Mouse (Mus musculus): ENCODE results near the gene Wdr86.
"Not testable (repeated sequence)": the region's sequence is repeated elsewhere in the genome, so short reads cannot be mapped to it uniquely, and the experiment has no call there.

The Wdr86 gene

DNA sequence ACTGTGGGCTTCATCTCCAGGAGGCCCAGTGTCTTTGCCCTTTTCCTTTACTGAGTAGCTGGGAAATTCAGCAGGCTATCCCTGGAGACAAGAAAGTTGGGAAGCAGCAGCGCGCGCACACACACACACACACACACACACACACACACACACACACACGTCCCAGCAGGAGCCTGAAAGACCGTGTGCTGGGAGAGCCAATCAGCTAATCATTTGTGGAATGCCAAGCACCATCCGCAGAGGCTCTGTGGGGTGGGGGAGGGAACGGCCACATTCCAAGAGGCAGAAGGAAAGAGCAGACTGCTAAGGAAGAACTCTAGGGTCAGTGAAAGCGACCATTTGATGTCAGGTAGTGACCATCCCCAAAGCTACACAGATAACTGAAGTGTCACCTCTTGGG, 2.6 kb upstream of the Wdr86 start:
- DNase-seq (ENCODE audit: low read depth, low spot score) = no peak

DNA sequence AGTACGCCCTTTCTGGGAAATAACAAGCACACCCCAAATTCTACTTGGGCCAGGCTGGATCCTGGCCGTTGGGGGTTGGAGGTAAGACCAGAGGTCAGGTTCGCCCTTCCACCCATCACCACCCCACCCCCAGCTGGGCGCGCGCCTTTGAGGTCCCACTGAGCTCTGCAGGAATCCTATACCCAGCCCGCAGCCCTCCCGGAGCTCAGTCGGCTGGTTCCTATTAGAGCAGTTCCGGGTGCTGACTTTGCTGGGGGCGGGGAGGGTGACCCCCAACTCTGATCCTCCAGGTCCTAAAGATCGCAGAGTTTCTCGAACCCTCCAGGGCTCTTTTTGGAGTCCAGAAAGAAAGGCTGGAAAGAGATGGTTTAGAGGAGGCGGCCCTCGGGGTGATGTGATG, 459 bp upstream of the Wdr86 start:
- DNase-seq (ENCODE audit: low read depth, low spot score) = no peak

DNA sequence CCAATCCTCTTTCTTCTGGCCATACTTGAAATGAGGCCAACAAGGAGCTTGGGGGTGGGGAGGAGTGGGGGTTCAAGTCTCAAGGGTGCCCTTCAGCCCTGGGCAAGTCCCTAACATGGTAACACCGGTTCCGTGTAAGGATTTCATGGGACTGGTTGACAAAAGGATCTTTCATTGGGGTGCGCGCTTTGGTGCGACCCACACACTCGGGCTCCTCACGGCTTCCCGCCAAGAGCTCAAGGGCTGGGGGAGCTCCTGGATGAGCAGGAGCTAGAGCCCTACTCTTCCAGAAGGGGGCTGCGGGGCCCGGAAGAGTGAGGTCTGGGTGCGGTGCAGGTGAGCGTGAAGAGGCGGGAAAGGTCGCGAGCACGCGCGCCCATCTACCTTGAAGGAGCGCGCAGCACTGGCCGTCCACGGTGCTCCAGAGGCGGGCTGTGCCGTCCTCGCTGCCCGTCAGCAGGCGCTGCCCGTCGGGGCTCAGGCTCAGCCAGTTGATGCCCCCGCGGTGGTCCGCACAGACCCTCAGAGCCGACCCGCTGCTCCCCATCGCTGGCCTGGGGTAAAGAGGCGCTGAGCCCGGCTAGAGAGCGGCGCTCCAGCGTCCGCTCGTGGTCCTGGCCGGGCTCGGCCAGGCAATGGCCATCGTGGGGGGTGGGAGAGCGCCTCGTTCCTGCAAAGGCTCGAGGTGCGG, 585 bp downstream of the Wdr86 start:
- no peak for DNase-seq (ENCODE audit: low read depth, low spot score)

DNA sequence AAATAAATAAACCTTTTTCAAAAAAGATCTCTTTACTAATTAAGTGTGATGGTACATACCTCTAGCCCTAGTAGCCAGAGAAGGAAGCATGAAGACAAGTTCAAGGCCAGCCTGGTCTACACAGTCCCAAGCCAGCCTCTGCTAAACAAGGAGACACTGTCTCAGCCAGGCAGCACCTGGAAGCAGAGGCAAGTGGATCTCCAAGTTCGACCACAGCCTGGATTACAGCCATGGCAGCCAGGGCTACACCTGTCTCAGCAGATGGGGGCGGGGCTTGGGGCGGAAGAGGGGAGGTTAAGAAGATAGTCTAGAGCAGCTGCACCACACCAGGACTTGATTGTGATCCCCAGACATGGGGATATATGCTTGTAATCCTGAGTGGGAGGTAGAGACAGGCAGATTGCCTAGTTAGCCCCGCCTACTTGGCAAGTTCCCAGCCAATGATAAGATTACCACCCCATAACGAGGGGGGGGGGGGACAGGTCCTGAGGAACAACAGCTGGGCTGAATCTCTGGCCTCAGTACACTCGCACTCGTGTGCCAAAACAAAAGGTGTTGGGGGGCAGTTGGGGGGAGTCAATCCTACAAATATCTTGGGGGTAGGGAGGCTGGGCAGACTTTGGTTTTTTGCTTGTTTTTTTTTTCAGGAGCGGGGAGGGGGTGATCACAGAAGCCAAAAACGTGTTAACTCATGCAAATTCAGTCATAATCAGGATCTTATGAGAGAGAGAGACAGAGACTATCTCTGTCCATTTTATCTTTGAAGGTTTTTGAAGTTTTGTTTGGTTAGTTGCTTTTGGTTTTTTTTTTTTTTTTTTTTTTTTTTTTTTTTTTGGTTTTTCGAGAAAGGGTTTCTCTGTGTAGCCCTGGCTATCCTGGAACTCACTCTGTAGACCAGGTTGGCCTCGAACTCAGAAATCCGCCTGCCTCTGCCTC, 3.4 kb downstream of the Wdr86 start:
- no peak for DNase-seq (ENCODE audit: low read depth, low spot score)

DNA sequence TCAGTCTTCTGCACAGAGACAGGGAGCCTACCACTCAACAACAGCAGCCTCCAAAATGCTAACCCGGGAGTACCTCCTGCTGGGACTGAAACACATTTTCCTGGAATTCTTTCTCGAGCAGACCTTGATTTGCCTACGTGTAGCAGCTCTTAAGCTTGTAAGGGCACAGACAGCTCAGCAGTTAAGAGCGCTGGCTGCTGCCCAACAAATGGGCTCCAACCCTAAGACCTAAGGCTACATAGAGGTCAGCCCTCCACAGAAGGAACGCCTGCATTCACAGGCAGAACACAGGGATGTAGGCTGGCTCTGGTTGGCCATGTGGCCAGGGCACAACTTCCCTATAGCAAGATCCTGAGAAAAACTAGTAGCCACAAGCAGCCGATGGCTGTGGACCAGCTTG, 4.6 kb downstream of the Wdr86 start:
- no peak for DNase-seq (ENCODE audit: low read depth, low spot score)

DNA sequence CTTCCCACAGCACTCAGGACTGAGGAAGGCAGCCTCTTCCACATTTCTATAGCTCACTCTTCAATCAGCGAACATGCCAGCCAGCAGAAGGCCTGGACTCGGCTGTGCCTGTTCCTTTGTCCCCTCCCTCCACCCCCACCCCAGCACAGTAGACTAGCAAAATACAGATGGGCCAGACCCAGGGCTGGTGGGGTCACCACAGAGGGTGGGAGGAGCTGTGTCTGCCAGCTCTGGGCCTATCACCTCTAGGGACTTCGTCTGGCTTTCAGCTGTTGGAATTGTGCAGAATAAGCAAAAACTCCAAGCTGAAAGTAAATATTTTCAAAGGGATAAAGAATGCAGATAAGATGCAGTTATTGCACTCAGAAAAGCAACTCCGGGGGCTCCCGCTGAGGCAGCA, 5.7 kb downstream of the Wdr86 start:
- DNase-seq (ENCODE audit: low read depth, low spot score) = no peak

DNA sequence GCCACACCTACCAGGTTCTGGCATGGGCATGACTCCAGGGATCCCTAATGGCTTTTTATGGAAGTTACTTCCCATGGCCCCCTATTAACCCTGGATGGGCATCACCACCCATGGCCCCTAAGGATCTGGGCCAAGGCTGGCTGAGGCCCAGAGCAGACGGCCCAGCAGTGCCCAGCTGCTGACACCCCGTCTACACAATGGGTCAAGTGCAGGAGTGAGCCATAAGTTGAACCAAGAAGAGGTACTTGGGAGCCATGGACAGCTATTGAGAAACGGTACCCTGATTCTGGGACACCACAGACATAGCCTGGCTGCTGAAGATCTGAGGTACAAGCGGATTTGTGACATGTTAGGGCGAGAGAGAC, 6.3 kb downstream of the Wdr86 start:
- no peak for DNase-seq (ENCODE audit: low read depth, low spot score)

DNA sequence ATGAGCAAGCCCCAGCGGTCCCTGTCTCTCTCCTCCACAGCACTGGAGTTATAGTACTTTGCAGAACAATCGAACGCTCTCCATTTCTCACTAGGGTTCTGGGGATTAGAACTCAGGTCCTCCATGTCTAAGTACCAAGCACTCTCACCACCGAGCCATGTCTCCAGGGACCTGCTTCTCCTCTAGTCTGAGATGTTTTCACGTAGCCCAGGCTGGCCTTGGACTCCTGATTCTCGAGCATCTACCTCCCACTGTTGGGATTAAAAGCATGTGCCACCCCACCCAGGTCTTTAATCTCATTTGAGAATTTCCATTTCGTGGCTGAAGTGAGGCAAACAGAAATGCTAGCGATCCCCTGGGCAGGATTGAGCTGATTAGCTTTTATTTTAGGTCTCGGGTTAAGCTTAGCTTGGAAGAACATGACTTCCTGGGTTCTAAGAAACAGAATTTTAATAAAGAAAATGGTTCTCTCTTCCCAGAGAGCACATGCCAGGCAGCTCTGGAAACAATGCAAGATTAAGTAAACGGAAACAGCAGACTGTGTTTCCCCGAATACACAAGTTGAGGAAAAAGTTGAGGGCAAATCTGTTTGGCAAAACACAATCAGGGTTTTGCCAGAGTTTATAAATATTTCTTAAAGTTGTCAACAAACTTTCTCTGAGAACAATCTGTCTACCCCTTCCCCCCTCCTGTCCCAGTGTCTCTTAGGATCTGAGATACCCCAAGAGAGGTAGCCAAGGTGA, 6.8 kb downstream of the Wdr86 start:
- no peak for DNase-seq (ENCODE audit: low read depth, low spot score)

DNA sequence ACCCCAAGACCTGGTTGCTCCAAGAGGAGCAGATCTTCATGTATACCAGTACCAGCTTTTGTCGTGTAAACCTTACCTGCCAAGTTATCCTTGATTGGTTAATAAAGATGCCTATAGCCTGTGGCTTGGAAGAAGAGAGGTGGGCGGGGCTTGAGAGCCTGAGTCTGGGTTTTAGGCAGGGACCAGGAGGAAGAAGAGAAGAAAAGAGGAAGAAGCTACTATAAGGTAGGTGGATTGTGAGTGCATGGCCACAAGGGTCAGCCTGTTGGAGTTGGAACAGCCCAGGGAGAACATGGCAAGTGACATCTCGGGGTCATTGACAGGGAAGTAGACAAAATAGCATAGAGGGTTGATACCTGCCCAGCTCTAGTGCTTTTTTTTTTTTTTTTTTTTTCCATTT, 10.7 kb downstream of the Wdr86 start:
- no peak for DNase-seq (ENCODE audit: low read depth, low spot score)

DNA sequence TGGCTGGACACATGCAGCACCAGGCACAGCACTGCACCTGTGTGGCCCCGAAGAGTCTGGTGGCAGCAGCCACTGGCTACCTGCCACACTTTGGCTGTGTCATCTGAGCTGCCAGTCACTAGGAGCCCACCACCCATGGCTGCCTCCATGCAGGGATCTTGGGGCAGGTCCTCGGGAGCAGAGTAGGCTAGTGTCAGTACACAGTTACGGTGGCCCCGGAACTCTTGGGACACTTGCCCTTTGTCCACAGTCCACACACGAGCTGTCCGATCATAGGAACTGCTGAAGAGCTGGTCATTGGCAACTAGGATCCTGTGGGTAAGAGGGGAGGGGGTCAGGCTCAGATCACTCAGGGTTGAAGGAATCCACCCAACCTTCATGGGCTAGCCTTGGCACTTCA, 12.5 kb downstream of the Wdr86 start:
- no peak for DNase-seq (ENCODE audit: low read depth, low spot score)

DNA sequence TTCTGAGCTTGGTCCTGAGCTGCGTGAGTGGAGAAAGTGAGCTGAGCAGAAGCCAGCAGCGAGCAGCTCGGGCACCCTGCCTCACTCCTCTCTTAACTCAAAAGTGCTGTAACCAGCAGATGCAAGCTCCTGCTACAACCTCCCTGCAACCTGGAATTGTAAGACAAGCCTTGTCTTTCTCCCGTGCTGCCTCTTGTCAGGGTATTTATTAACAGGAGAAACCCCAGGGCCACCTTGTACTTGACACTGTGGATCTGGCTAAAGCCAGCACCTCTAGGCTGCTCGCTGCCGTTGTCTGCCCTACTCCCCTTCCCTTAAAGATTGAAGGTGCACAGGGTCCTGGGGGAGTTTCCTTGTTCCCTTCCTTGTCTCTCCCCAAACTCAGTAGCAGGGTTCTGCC, 16.5 kb downstream of the Wdr86 start:
- DNase-seq (ENCODE audit: low read depth, low spot score) = no peak

DNA sequence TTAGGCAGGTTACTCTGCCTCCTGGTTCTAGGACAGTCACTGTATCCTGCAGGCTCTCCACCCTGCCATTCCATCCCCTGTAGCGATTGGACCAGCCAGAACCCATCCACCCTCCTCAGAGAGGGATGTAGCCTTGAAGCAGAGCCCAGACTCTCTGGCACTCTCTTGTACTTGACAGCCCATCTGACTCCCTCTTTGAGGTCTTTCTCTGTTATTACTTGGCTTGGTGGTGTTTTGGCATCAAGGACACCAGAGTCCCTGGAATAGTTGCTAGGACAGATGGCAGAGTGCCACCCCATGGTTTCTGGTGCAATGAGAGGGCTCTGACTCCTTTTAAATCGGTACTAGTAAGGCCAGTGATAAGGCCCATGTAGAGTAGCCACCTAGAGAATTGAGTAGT, 17.3 kb downstream of the Wdr86 start:
- peak; percentile 34 for DNase-seq (ENCODE audit: low read depth, low spot score)

DNA sequence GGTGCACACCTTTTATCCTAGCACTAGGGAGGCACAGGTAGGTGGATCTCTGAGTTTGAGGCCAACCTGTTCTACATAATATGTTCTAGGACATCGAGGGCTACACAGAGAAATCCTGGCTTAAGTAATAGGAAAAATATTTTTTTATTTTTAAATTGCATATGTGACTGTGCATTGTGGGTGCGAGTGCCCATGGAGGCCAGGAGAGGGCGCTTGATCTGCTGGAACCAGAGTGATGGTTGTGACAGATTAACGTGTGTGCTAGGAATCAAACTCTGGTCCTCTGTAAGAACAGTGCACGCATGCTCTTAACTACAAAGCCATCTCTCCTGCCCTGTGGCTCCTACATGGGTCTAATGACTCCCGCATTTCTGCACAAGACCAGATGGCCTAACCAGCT, 18.9 kb downstream of the Wdr86 start:
- DNase-seq (ENCODE audit: low read depth, low spot score) = no peak

DNA sequence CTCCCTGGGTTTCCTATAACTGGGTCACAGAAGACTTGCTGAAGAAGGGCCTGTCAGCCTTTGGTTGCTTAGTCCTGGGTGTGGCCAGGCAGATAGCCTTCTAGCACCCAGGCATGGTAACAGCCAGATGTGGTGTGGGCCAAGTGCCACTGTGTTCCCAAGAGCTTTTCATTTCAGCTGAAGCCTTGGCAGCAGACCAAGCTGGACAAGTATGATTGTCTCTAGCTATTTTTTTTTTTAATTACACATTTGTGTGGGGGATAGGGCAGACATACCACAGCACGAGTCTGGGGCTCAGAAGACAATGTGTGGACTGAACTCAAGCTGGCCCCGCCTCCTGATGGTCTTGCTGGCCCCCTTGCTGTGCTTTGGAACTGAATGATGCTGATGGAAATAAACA, 20.6 kb downstream of the Wdr86 start:
- no peak for DNase-seq (ENCODE audit: low read depth, low spot score)

DNA sequence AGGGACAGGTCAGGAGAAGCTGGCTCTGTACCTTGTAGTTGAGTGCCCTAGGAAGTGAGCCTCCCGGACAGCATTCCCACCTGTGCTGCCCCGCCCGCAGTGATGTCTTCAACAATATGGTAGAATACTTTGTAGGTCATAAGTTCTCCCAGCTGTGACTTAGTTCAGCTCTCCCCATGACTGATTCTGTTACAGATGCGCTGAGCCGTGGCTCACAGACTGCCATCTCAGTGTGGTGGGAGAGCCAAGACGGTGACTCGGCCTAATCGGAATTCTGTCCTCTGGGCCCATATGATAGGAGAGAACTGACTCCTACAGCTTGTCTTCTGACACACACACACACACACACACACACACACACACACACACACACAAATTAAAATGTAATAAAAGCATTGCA, 25.9 kb downstream of the Wdr86 start:
- no peak for DNase-seq (ENCODE audit: low read depth, low spot score)

DNA sequence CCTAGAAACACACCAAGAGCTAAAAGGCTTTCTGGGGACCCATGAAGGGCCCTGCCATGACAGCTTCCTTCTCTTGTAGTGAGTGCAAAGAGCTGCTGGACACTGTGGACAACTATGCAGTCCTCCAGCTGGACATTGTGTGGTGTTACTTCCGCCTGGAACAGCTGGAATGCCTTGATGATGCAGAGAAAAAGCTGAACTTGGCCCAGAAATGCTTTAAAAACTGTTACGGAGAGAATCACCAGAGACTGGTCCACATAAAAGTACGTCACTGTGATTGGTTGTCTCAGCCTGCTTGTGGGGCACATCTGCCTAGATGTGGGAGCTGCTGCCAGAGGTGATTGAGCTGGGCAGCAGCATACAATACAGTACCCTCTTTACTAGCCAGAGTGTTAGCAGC, 29.3 kb downstream of the Wdr86 start:
- DNase-seq (ENCODE audit: low read depth, low spot score) = no peak

DNA sequence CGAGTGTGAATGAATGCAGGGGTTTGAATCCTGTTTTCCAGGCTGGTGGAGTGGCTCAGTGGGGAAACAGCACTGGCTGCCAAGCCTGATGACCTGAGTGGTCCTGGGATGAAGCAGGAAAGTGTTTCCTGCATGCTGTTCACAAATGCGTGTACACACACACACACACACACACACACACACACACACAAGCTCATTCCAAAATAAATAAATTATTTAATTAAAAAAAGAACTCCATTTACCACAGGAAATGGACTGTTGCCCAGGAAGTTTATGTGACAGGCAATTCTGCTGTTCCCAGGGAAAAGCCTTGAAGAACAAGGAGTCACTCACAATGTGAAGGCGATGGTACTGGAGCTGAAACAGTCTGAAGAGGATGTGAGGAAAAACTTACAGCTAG, 33.8 kb downstream of the Wdr86 start:
- no peak for DNase-seq (ENCODE audit: low read depth, low spot score)

DNA sequence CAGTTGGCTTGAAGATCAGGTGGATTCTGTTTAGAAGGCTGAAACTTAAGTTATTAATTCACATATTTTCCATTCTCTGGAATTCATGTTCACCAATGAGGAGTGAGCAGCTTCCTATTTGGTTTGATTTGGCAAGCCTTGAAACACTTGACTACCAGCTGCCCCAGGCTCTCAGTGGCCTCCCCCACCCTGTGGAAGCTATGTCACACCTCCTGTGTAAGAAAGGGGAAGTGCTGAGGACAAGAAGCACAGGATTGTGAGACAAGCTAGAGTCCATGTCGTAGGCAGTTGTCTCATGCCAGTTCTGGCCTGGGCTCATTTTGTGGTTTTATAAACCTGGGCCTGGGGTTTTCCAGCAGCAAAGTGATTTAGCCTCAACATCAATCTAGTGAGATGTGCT, 42.8 kb downstream of the Wdr86 start:
- DNase-seq (ENCODE audit: low read depth, low spot score) = no peak

DNA sequence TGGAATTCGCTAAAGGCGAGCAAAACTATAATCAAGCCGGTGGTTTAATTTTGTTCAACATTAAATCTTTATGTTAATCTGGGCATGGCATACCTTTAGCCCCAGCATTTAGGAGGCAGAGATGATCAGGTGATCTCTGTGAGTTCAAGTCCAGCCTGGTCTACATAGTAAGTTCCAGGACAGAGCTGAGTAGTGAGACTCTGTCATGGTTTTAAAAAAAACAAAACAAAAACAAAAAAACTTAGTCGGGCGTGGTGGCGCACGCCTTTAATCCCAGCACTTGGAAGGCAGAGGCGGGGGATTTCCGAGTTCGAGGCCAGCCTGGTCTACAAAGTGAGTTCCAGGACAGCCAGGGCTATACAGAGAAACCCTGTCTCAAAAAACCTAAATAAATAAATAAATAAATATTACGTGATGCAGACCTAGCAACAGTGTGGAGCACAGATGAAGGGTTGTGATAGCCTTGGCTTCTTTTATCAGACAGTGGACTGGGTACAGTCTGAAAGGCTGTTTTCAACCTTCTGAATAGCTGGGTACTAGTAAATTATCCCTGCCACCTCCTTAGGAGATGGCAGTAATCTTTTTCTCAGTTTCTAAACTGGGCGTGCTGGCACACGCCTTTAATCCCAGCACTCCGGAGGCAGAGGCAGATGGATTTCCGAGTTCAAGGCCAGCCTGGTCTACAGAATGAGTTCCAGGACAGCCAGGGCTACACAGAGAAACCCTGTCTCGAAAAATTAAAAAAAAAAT, 43.7 kb downstream of the Wdr86 start:
- not testable (repeated sequence) for DNase-seq (ENCODE audit: low read depth, low spot score)

DNA sequence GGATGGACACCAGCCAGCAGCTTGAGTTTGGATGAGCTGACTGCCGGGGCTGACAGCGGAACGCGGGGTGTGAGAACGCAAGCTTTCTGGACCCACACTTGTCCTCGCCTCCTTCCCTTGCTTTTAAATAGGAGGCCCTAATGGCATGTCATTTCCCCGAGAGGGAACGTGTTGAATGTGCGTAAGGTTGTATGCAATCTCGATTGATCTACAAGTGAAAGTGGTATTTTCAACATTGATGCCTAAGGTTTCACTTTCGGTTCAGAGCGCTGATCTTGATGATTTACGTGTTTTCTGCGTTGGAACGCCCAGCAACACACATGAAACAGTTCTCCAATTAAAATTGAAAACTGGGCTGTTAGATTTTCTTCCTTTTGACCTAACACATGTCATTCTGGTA, 44.4 kb downstream of the Wdr86 start:
- DNase-seq (ENCODE audit: low read depth, low spot score) = peak; percentile 18

DNA sequence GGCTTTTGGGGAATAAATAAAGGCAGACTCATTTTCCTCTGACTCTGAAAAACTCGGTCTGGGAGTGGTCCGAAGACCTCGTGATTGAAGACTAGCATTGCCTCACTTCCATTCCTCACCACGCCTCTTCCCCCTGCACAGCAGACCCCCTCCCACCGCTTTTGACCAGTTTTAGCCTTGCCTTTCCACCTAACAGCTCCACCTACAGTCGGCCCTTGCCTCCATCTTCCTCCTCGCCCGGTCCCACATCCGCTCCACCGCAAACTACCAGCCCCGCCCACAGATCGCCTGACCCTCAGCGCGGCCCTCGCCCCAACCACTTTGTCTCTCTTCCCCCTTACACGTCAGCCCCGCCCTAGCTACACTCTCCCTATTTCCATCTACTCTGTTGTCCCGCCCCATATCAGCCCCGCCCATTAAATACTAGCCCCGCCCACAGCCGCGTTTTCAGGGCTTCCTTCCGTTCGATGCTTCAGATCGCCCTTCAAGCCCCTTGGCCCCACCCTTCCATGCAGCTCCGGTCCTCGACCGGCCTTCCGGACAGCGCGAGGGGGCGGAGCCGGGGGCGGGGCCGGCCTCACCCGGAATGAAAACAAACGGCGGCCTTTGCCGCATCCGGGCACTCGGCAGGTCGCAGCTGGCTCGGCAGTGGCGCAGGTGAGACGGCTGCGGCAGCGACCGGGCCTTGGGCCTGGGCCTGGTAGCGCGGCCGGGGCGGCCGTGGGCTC, 45.0 kb downstream of the Wdr86 start, which contains the start of gene Nub1:
Nub1 (plus strand) TSS at position 167 of the 728 bp plus-strand sequence.
- DNase-seq (ENCODE audit: low read depth, low spot score) = peak; percentile 97

Measured in brain, embryonic 18.5 days (tissue).